Mouse (Mus musculus): ENCODE data around the gene Dap.

DNA sequence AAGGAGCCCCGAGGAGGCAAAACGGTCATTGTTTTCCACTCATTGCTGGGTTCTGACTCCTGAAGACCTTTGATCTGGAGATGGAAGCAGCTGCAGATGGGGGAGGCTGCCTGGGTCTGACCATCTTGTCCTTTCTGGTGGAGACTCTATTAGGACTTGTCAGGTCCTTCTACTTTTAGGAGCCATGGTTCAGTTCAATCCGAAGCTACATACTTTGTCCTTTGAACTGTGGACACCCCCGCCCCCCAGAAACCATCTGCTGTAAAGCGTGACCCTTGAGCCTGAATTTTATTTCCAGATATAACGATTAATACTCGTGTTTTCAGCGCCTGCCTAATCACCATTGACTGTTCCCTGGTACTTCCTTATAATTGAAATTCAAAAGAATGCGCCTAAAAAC is 38.2 kb downstream of the Dap start:
- no peak for TF ChIP-seq KAT2A (IDR thresholded peaks at IDR 0.05; ENCODE audit: insufficient replicate concordance, low read length)
- no peak for TF ChIP-seq POLR2A (IDR thresholded peaks at IDR 0.05; ENCODE audit: low read depth, low read length)
- TF ChIP-seq MYC (IDR thresholded peaks at IDR 0.05; ENCODE audit: low read depth, low read length) = no peak
- no peak for TF ChIP-seq EP300 (IDR thresholded peaks at IDR 0.05; ENCODE audit: low read length)
- TF ChIP-seq CTCF (conservative IDR thresholded peaks at IDR 0.05 in 1 of 2, IDR thresholded peaks at IDR 0.05 in 1 of 2; ENCODE audit: low read depth in 2 of 2, low read length in 2 of 2) = no peak
- TF ChIP-seq BHLHE40 (IDR thresholded peaks at IDR 0.05; ENCODE audit: low read depth, low read length) = no peak
- no peak for TF ChIP-seq ZKSCAN1 (IDR thresholded peaks at IDR 0.05; ENCODE audit: borderline replicate concordance, low read depth, low read length)
- TF ChIP-seq POLR2AphosphoS2 (IDR thresholded peaks at IDR 0.05; ENCODE audit: low read depth, low read length) = no peak
- TF ChIP-seq CHD1 (IDR thresholded peaks at IDR 0.05; ENCODE audit: low read depth, low read length) = no peak
- no peak for TF ChIP-seq USF2 (conservative IDR thresholded peaks at IDR 0.05; ENCODE audit: low read depth, low read length)
- no peak for TF ChIP-seq MAX (IDR thresholded peaks at IDR 0.05; ENCODE audit: low read length)

Measured in CH12.LX (cell line).